ENCODE assay signal across 20 mouse cellular contexts in genomic region chr16:91655285-91655684, GRCm38 (mm10). TPM values are rescaled to one million over a fixed set of nuclear protein-coding genes. Genes with fewer than 3 reads are reported as not detected.
DNase-seq lines count a peak whose midpoint lies in the region; ATAC-seq and TF ChIP-seq lines count a peak whose summit lies in the region.
"Had no signal": no experiment of that assay in that cellular context is flagged by ENCODE, and none has a peak within 500 bp of the region (broad histone marks: within the 10 kb centered on the region; RNA-seq: fewer than 3 reads in every experiment).

No protein-coding gene starts in this region.

- no peak overlapping the region for H3K9ac ChIP-seq in heart, embryonic 11.5 days (ENCODE audit: low read depth, low read length)

- peaks cover 66% of the 10 kb centered on the region for H3K36me3 ChIP-seq in heart, embryonic 11.5 days (ENCODE audit: control insufficient read depth, insufficient read depth, low read length)
- H3K36me3 ChIP-seq in testis, adult 2 months (ENCODE audit: control insufficient read depth, insufficient read depth, low read length), result peaks cover 19% of the 10 kb centered on the region

- no peaks in the 10 kb centered on the region for H3K9me3 ChIP-seq in heart, embryonic 11.5 days (replicated peaks; ENCODE audit: control insufficient read depth, low read length)

- 93% methylated on average over 9 of the region's 9 CpGs for WGBS in heart, embryonic 11.5 days (ENCODE audit: insufficient replicate concordance)

- H3K4me1 ChIP-seq in heart, embryonic 11.5 days (ENCODE audit: control insufficient read depth, insufficient read depth, low read length), result no peaks in the 10 kb centered on the region
- H3K4me1 ChIP-seq in testis, adult 2 months (ENCODE audit: control insufficient read depth, insufficient read depth, low read length), result peaks cover 2% of the 10 kb centered on the region

- H3K27me3 ChIP-seq in heart, embryonic 11.5 days (ENCODE audit: control insufficient read depth, insufficient read depth, low read length), result no peaks in the 10 kb centered on the region
- H3K27me3 ChIP-seq in testis, adult 2 months (ENCODE audit: control insufficient read depth, insufficient read depth, low read length), result no peaks in the 10 kb centered on the region
- H3K27me3 ChIP-seq: CH12.LX, Patski had no signal

- no peak for TF ChIP-seq POLR2A in testis, adult 2 months (IDR thresholded peaks at IDR 0.05; ENCODE audit: control insufficient read depth, low read depth, low read length)

- no peak for ATAC-seq in heart, embryonic 11.5 days (replicated peaks; ENCODE audit: insufficient number of reproducible peaks, low FRiP score, low TSS enrichment)
- 0 out of 2 replicates have a peak, but pooled peaks have one; percentile 4 for ATAC-seq in erythroblast, adult 5-6 weeks (replicated peaks; ENCODE audit: low FRiP score, poor library complexity, severe bottlenecking)
- ATAC-seq: activated CD4-positive, CD25-positive, alpha-beta regulatory T cell, adult 4 months; CD4-positive, CD25-positive, alpha-beta regulatory T cell, adult 4 months; Patski had no signal

- H3K4me2 ChIP-seq in heart, embryonic 11.5 days, result no peak overlapping the region

- H3K27ac ChIP-seq in heart, embryonic 11.5 days (ENCODE audit: low read depth, low read length), result no peak overlapping the region
- peak overlapping the region; percentile 37; the same call in 1 of the 2 replicates for H3K27ac ChIP-seq in testis, adult 2 months (ENCODE audit: control insufficient read depth, insufficient read depth, low read depth, low read length)

- no peak overlapping the region for H3K4me3 ChIP-seq in heart, embryonic 11.5 days (ENCODE audit: low read depth, low read length)
- H3K4me3 ChIP-seq in testis, adult 2 months (ENCODE audit: control insufficient read depth, low read depth, low read length), result peak overlapping the region; percentile 69

- DNase-seq in heart, adult 11 months, result peak; percentile 93
- no peak for DNase-seq in testis, postnatal 14 days (ENCODE audit: low spot score)
- no peak for DNase-seq in kidney, adult 18-20 months
- DNase-seq: adrenal gland, adult 2 months; adrenal gland, adult 8-10 months; adrenal gland, postnatal 10 days; adrenal gland, postnatal 14 days; adrenal gland, postnatal 25 days; adrenal gland, postnatal 36 days; B cell, adult 2 months; cerebellum, adult 11 months; cerebellum, adult 11-12 months; cerebellum, adult 18-20 months had no signal

- no peak for TF ChIP-seq CTCF in testis, adult 2 months (IDR thresholded peaks at IDR 0.05; ENCODE audit: control insufficient read depth, insufficient read depth, insufficient replicate concordance, low read depth, low read length)

RNA-seq across cellular contexts. Expression of gene Son, which starts 8.0 kb away (rescaled TPM):
- polyA plus RNA-seq in heart, embryonic 11.5 days (2014; fragmentation: Nextera tagmentation; extraction: Ambion mirVana), result 86.6 and 116 TPM in 2 replicates
- 94.4 and 114 TPM in 2 replicates for polyA plus RNA-seq in testis, adult 2 months (2012; rRNA removed)
- total RNA-seq in erythroblast, adult 5-6 weeks (2015; ENCODE audit: low replicate concordance), result 240 and 267 TPM in 2 replicates
- 214 and 284 TPM in 2 replicates for total RNA-seq in erythroblast, adult 5-6 weeks (2017; ENCODE audit: low replicate concordance)

RNA-seq across cellular contexts. Expression of gene Gart, which starts 8.5 kb away (rescaled TPM):
- 84.5 and 88.2 TPM in 2 replicates for polyA plus RNA-seq in heart, embryonic 11.5 days (2014; fragmentation: Nextera tagmentation; extraction: Ambion mirVana)
- polyA plus RNA-seq in testis, adult 2 months (2012; rRNA removed), result 22.5 and 24.1 TPM in 2 replicates
- total RNA-seq in erythroblast, adult 5-6 weeks (2015; ENCODE audit: low replicate concordance), result 30.5 and 37.1 TPM in 2 replicates
- 30.8 and 49.3 TPM in 2 replicates for total RNA-seq in erythroblast, adult 5-6 weeks (2017; ENCODE audit: low replicate concordance)

RNA-seq across cellular contexts. Expression of gene Donson, which starts 33.3 kb away (rescaled TPM):
- 20.5 and 20.7 TPM in 2 replicates for polyA plus RNA-seq in heart, embryonic 11.5 days (2014; fragmentation: Nextera tagmentation; extraction: Ambion mirVana)
- 45.4 and 45.8 TPM in 2 replicates for polyA plus RNA-seq in testis, adult 2 months (2012; rRNA removed)
- total RNA-seq in erythroblast, adult 5-6 weeks (2015; ENCODE audit: low replicate concordance), result 17.3 and 43.0 TPM in 2 replicates
- 44.7 and 97.2 TPM in 2 replicates for total RNA-seq in erythroblast, adult 5-6 weeks (2017; ENCODE audit: low replicate concordance)

RNA-seq across cellular contexts. Expression of gene Dnajc28, which starts 36.5 kb away (rescaled TPM):
- 2.2 and 3.5 TPM in 2 replicates for polyA plus RNA-seq in heart, embryonic 11.5 days (2014; fragmentation: Nextera tagmentation; extraction: Ambion mirVana)
- 9.0 and 12.5 TPM in 2 replicates for polyA plus RNA-seq in testis, adult 2 months (2012; rRNA removed)
- 4.2 TPM in 2 replicates for total RNA-seq in erythroblast, adult 5-6 weeks (2015; ENCODE audit: low replicate concordance)
- total RNA-seq in erythroblast, adult 5-6 weeks (2017; ENCODE audit: low replicate concordance), result 9.5 and 12.0 TPM in 2 replicates

RNA-seq across cellular contexts. Expression of gene Tmem50b, which starts 57.7 kb away (rescaled TPM):
- polyA plus RNA-seq in heart, embryonic 11.5 days (2014; fragmentation: Nextera tagmentation; extraction: Ambion mirVana), result 60.5 and 68.8 TPM in 2 replicates
- 50.6 and 54.1 TPM in 2 replicates for polyA plus RNA-seq in testis, adult 2 months (2012; rRNA removed)
- 20.8 and 23.6 TPM in 2 replicates for total RNA-seq in erythroblast, adult 5-6 weeks (2015; ENCODE audit: low replicate concordance)
- total RNA-seq in erythroblast, adult 5-6 weeks (2017; ENCODE audit: low replicate concordance), result 11.2 and 12.0 TPM in 2 replicates
